Mouse (Mus musculus): ENCODE measurements around the gene Tnrc6b.
A peak's percentile ranks its signal among the peaks of the same experiment; 100 is the strongest.

Tnrc6b gene

DNA sequence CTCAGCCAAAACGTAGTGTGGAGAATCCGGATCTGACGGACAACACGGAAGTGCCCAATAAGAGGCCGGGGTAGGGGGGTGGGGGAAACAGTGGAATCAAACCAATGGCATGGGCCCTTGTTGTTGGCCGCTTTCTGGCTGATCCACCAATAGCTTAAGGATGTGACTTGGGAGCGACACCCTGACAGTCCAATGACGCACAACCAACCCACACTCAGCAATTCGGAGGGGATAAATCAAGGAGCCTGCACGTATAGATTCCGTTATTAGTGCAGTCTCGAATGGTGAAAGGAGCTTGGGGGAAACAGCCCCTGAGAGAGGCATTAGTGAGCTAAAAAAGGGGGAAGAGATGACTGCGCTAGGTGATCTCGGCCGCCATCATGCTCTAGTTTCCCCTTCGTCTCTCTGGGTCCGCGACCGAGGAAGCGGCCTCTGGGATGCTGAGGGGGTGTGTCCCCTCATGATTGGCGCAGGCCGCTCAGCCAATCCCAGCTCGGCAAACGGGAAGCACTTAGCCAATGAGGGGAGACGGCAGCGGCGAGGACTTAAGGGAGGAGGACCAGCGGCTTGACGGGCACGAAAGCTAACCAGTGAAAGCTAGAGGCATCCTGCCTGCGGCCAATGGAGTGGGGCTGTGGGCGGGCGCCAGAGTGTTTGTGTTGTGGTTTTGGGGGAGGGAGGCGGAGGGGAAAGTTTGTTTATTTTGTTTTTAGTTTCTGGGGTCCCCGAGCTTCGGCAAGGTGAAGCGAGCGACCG is at the start of gene Tnrc6b:
Gene Tnrc6b, plus strand, starts transcription at position 706 of the 756 bp plus-strand sequence.
- DNase-seq = peak; percentile 99

DNA sequence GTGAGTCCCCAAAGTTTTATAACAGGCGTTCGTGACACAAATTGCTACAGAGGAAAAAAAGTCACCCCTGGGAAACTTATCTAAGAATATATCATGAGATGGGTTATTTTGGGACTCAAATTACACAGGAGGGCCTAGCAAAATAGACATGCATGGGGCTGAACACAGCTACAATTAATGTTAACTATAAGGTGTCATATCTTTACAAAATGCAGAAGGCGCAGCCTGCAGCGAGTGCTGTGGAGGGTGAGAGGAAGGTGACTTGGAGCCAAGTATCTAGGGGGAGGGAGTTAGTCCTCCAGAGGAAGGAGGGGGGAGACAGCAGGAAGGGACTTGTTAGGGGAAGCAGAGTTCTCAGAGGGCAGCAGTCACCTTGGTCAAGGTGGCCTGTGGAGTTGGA is 46.7 kb upstream of the Tnrc6b start:
- DNase-seq = no peak

DNA sequence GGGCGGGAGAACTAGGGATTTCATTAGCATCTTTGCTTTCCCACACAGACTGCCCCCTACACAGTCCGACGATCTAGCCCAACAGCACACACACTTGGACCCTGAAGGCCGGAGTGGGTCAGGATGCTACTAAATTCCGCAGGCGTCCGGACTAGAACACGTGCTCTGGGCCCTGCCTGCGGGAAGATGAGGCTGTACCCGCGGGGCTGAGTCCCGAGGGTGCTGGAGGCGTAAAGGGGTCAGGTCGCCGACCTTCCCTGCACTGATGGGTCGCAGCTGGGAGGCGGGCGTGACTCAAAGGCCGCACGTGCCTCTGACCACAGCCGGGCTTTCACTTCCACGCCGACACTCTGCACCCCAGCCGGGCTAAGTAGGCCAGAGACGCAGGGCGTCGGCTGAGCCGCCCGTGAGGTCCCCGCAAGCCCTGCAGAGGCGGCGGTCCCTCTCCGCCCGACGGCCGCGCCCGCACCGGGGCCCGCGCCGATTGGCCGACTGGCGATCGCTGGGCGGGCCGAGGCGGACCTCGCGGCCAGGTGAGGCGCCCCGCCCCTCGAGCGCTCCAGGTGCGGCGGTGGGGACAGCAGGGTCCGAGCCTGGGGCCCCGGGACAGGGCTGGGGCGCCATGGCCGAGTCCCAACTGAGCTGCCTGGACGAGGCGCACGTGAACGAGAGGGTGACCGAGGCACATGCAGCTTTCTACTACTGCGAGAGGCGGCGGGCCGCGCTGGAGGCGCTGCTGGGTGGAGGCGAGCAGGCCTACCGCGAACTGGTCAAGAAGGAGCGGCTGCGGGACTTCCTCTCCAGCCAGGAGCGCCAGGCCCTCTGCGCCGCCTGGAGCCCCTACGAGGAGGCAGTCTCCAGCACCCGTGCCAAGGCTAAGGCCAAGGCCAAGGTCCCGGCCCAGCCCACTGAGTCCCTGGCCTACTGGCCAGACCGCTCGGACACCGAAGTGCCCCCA is 39.5 kb upstream of the Tnrc6b start, which contains the start of gene Fam83f:
Gene Fam83f, plus strand, starts transcription at position 553 of the 958 bp plus-strand sequence.
- DNase-seq = no peak

DNA sequence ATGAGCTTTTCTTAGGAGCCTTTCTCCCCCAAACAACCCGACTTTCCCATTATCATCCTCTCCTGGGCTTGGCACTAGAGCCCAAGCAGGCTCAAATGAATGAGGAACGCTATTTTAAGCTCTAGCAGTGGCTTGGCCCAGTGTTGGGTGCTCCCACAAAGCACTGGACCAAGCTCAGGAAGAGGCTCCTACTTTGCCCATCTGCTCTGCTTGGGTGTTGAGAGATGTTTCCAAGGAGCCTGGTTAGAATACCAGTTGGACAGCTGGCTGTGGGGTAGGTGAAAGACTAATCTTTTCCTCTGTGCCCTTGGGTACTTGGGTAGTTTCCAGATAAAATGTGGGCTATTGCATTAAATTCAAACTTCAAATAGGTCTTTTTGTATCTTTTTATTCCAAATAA is 38.3 kb upstream of the Tnrc6b start:
- no peak for DNase-seq

DNA sequence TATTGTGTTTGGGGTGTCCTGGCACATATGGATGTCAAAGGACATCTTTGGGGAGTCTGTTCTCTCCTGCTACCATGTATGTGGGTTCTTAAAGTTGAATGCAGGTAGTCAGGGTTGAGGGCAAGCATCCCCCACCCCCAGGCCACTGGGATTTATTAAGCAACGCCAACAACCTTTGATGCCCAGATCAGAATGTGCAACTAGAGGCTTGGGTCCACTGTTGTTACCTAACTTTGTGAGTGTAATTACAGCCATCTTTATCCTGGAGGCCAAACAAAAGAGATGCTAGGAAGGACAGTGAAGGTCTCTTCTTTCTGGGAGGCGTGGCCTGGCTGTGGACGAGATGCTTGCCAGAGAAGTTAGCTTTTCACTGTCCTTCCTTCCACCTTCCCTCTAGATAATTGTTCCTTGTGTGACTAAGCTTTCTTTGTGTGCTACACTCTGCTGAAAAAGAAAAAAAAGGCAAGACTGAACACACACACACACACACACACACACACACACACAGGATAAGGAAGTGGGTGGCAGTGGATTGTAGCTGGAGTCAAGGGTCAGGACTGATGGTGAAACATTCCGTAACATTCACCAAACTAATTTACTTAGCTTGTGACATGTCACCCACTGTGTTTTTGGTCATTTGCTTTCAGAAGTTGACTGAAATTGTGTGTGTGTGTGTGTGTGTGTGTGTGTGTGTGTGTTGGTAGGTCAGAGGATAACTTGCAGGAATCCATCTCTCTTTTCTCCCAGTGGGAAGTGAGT is 37.6 kb upstream of the Tnrc6b start:
- no peak for DNase-seq

DNA sequence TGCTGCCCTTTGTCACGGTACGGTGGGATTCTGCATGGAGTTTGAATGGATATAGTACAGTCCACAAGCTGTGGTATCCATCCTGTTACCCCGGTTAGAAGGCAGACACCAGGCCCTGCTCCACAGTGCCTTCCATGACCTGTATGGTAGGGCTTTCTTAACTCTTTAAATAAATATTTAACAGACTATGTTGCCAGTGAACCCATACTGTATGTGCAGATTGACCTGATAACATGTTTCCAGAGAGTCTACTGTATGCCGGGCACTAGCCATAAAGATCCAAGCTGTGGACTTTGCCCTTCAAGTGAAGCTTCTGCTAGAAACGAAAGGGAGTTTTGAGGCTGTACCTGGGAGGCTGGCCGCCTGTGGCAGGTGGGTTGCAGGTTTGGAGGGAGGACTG is 36.4 kb upstream of the Tnrc6b start:
- no peak for DNase-seq

DNA sequence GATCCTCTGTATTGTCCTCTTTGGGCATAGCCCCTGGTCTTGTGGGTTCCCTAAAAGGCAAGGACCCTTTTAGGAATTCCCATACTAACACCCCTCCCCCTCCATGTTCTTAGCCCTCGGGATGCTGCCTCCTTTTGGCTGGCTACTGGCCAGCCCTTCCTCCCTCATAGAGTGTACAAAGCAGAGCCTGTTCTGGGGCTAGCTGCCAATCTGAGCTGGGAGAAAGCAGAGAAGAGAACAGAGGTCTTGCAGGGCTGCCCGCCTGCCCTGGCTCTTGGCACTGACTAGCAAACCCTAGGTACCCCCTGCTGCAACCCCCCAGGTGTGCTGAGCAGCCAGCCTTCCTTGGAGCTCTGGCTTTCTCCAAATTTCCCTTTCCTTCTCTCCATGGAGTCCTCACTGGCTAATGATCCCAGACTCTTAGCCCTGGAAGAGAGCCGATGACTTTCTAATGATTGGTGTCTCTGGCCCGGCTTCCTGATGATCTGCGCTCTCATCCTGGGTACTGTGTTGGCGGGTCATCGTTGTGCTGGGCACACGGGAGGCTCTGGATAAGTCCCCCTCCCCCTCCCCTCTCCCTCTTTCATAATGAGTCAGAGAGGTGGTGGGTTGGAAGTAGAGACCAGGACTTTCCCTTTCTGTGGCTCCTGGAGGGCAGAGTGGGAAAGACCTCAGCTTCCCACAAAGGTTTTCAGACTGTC is 31.4 kb upstream of the Tnrc6b start:
- peak; percentile 57 to 69 for DNase-seq

DNA sequence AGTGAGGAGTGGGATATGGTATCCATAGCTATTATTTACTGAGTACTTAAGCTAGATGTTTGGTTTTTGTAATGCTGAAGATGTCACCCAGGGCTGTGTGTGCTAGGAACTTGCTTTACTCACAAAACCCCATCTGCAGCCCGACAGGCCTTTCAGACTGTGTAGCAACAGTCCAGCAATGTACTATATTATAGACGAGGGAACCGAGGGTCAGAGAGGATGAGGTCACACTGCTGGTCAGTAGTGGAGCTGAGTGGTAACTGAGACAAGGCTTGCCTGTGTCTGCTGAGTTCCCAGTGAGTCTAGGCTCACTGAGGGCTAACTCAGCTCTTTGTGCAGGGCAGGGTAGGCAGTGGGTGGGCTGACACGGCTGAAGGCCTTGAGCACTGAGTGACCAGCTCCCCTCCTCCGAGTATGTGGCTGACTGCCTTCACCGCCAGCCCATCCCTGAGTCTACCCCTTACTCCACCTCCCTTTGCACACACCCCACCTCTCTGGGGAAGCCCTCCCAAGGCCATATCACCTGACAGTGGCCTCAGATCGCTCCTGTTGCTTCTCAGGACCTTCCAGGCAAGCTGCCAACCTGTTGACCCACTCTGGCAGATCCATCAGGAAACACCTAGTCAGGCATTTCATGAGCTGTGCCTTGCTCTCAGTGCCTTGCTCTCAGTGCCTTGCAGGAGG is 30.6 kb upstream of the Tnrc6b start:
- DNase-seq = peak in 1 of 2 experiments; percentile 58

DNA sequence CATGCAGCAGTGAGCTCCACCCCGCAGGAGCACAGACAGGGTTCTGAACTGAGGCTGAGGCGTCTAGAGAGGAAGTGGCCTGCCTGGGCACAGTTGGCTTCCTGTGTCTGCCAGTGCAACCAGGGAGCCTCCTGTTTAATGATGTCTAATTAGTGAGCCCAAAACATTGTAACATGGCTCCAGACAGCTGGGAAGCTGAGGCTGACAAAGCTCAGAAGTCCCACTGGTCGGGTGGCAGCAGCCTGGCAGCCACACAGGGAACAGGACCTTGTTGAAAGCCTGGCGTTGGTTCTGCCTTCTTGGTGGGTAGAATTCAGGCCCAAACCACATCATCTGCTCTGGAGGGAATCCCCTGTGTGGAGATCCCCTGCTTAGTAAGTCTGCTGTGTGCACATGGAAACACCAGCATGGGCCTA is 29.6 kb upstream of the Tnrc6b start:
- DNase-seq = no peak

DNA sequence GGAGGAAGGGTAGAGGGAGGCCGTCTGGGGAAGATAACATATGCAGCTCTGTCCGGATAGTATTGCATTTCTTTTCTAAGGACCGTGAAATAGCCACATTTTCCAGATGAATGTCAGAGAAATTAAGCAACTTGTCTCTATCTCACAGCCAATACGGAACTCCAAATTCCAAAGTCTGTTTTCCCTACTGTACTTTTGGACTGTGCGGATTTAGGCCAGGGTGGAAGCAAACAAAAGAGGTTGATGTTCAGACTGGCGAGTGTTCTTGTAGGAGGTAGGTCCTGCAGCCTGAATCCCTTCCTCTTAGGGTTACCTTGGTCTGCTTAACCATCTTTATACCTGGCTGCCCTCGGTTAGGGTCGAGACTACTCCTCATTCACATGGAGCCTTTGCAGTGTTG is 28.8 kb upstream of the Tnrc6b start:
- no peak for DNase-seq

DNA sequence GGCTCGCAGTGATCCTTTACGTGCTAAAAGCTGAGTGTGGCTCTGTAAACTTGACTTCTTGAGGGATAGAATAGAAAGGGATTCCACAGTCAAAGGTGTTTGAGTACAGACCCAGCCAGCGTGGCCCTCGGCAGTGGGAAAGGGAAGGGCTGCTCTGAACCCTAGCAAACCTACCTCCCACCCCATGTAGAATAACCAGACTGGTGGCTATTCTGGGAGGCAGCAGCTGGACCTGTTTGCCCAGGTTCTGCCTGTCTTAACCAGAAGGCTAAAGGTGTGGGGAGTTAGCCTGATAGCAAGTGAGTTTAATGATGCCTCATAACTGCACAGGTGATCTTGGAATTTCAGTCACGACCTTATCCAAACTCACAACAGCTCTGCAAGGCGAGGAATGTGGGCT is 28.0 kb upstream of the Tnrc6b start:
- DNase-seq = no peak

DNA sequence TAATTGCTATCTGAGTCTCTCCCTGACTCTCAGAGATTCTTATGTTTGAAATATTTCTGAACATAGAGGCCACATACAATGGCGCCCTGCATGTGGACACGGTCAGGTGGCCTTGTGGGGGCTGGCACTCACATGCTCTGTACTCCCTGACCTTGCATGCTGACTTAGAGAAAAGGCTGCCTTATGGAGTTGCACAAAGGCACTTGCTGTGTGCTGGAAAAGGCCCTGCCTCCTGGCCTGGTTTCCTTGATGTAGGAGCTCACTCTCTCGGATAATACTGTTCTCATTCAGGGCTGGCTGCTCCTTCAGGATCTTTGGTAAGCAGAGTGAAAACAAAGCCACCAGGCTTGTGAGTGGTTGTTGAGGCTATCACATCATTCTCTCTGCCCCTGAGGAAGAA is 27.1 kb upstream of the Tnrc6b start:
- DNase-seq = no peak

DNA sequence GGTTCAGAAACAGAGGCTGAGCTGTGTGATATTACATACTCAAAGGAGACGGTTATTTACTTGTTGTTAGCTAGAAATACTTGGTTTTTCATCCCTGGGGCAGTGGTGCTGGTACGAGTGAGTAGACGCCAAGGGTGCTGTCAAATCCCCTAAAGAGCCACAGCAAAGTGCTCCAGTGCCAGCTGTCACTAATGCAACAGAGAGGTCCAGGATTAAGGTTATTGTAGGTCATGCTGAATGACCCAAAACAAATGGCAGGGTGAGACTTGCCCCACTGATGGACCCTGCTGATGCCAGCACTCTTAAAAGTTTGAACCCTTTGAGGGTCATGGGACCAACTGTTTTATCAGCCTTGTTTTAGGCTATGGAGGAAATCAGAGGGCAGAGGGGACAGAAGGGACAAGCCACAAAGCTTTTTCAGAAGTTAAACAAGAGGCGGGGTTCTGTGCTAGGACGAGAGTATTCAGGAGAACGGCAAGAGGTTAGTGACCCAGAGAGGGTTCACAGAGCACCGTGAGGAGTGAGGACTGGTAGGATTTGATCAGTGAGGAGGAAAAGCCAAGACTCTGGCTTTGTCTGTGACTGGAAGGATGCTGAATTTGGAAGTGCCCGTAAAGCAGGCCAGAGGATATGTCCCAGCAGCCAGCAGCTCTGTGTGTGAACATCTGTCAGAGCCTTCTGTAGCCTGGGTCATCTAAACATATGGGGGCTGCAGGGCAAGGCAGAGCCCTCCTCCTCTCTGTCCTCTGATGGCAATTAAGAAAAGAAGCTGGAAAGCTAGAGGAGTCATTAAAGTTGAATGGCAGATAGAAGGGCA is 26.1 kb upstream of the Tnrc6b start:
- DNase-seq = no peak

DNA sequence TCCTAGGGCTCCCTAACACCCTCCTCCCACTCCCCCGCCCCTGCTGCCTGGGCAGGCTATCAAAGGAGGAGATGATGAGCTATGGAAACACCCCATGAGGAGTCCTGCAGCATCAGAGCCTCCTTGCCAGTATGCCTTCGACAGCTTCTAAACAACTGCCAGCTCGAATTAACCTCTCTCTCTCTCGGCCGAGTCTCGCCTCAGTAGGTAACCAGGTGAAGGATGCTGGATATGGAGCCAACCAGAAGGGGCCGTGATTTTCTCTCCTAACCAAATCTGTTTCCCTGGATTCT is 25.6 kb upstream of the Tnrc6b start:
- peak in 1 of 2 experiments; percentile 48 for DNase-seq

DNA sequence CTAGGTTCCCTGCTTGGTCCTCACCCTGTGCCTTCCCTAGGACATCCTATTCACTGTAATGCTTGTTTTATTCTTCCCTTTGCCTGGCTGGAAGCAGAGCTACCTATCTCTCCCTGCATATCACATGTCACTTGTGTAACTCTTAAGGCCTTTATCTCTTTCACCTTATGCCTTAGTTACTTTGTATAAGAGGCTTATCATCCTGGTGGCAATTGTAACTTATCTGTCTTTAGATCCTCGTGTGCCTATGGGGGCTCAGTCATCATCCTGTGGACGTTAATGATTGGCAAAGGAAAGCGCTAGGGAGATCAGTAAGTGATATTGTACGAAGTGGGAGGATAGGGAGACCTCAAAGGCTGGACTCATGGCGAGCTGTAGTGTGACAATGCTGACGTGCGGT is 22.6 kb upstream of the Tnrc6b start:
- DNase-seq = no peak

DNA sequence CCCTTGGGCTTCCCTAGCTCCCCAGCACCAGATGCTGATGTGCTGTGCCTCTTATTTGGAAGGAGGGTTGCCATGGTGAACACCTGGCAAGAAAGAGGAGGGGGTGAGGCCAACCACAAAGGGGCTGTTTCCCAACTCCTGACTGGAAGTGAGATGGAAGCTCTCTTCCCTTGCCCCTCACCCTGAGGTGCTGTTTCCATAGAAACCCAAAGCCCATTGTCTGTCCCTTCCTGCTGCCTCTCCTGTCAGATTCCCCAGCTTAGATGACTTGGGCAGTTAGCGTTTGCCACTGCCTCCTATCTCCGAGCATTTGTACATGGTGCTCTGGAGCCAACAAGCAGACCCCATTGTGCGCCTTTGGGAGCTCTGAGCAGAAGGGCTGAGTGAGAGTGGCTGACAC is 17.6 kb upstream of the Tnrc6b start:
- no peak for DNase-seq

DNA sequence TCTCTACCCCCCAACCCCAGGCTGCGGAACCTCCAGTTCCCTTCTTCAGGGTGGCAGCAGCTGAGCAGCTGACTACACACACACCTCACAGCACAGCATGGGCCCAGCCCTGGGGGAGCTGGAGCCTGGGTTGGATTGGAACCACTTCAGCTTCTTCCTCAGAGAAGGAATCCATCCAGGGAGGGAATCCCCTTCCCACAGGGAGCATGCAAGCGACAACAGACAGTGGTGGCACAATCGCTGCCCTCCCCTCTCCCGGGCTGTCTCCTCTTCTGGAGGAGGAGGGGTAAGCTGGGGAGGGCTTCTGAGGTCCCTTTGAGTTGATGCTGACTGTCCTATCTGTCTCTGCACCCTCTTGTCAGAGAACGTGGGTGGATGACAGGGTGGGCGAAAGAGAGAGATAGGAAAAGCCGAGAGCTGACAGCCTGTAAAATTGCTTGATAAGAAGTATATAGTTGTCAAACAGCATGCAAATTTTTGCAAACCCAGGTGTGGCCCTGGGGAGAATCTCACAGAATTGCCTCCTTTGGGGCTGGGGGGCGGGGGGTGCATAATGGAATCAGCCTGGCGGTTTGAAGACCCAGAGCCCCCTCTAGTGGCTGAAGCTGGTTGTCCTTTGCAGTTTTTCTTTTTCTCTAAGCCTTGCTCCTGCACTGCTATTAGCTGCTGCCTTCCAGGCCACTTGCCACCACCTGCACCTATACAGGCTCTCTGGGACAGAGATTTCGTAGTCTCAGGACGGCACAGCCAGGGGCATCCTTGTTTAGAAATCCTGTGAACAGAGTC is 16.8 kb upstream of the Tnrc6b start:
- peak; percentile 90 to 91 for DNase-seq

DNA sequence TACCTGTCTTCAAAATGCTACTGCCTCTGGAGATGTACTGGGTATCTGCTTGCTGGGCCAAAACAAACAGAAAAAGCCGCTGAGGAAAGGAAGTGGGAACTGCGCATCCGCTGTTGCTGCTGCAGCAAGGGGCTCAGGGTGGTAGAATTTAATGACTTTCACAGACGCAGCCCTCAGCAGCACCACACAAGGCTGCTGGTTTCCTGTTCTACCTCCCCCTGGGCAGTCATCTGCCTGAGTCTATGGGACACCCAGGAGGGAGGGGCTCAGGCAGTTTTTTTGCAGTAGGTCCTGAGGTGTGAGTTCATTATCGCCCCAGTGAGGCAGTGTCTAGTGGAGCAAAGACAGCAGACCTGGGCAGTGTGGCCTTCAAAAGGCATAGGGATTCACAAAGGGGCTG is 13.5 kb upstream of the Tnrc6b start:
- no peak for DNase-seq

DNA sequence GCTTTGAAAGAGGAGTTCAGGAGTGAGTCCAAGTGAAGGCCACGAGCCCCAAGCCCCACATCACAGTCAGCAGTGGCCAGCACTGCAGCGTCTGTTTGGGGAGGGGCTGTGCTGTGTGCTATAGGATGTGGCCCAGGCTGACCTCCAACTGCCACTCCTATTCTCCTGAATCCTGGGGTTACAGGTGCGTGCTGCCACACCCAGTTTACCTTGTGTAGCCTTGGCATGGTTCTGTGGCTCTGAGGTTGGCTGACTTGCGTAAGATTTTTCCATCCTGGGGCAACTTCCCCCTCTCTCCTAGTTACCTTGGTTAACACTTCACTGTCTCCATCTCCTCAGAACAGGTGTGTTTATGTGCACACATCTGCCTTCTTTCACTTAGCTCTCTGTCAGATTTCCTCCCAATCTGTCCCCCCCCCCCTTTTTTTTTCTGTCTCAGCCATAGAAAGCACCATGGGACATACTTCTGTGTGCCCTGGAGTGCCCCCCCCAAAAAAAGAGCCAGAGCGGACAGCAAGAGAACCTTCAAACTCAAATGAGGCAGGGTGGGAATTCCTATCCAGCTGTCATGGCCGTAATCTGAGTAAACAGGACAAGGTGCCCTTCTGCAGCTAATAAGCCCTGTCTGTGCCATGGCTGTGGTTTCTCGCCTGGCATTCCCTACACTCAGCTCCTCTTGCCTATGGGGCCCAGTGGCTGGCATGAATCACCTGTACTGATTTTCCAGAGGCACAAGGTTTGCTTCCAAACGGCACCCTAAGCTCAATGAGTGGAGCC is 9.4 kb upstream of the Tnrc6b start:
- DNase-seq = peak in 1 of 2 experiments; percentile 1
